Mouse (Mus musculus) stomach, postnatal 0 days (tissue): ENCODE measurements around the gene Tjp1.
A peak's percentile ranks its signal among the peaks of the same experiment; 100 is the strongest.

Experiments
- CTCF ChIP-seq: IDR thresholded peaks from 2 replicates; pipeline ENCODE4 v1.5.1; 2016; ENCODE audit warnings: antibody characterized with exemption, low read depth, mild to moderate bottlenecking, moderate library complexity
- EP300 ChIP-seq: optimal IDR thresholded peaks from 2 replicates; pipeline ENCODE3; 2016; ENCODE audit warnings: antibody characterized with exemption

DNA sequence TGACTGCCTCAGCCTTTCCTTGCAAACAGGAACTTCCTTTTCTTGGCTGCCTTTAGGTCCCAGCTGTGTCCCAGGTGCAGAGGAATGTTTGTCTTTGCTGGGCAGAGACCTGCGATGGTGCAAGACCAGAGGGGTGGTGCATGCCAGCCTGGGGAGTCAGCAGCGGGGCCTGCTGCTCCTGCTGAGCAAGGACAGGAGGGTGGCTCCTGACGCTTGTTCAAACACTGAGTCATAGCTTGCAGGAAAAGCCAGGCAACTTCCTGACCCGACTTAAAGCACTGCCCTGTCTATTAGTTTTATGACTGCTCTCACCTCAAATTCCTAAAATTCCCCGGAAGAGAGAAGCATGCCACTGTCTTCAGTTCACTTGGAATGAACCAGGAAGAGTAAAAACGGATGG, 57.9 kb downstream of the Tjp1 start:
- TF ChIP-seq CTCF (peak; percentile 22), EP300 (peak; percentile 96)
